In genomic region chr15:82956721-82957120, GRCm38 (mm10) we compare ENCODE assay signal across 23 mouse cellular contexts. TPM values are rescaled to one million over a fixed set of nuclear protein-coding genes. Genes with fewer than 3 reads are reported as not detected.
A peak's percentile ranks its signal among the peaks of the same experiment; 100 is the strongest.
DNase-seq lines count a peak whose midpoint lies in the region; ATAC-seq lines count a peak whose summit lies in the region.
"Had no signal": no experiment of that assay in that cellular context is flagged by ENCODE, and none has a peak within 500 bp of the region (broad histone marks: within the 10 kb centered on the region; RNA-seq: fewer than 3 reads in every experiment).

No protein-coding gene starts in this region.

- no peaks in the 10 kb centered on the region for H3K9me3 ChIP-seq in heart, embryonic 12.5 days (replicated peaks)
- no peaks in the 10 kb centered on the region for H3K9me3 ChIP-seq in megakaryocyte, embryonic 14.5 days
- no peaks in the 10 kb centered on the region for H3K9me3 ChIP-seq in limb, embryonic 12.5 days
- H3K9me3 ChIP-seq: embryonic facial prominence, embryonic 13.5 days; kidney, embryonic 15.5 days; midbrain, embryonic 10.5 days had no signal

- no peak overlapping the region for H3K4me3 ChIP-seq in heart, embryonic 12.5 days
- H3K4me3 ChIP-seq in megakaryocyte, embryonic 14.5 days (replicated peaks) = peak overlapping the region; percentile 1
- H3K4me3 ChIP-seq in limb, embryonic 12.5 days (replicated peaks) = no peak overlapping the region
- H3K4me3 ChIP-seq: embryonic facial prominence, embryonic 13.5 days; gastrocnemius, adult 2 months; kidney, embryonic 15.5 days; midbrain, embryonic 10.5 days had no signal

- 39% methylated on average over 4 of the region's 4 CpGs for WGBS in heart, embryonic 12.5 days
- WGBS in limb, embryonic 12.5 days = 59% methylated on average over 4 of the region's 4 CpGs

- DNase-seq in heart, adult 11 months = no peak
- DNase-seq in MEL-GATA-1-ER (ENCODE audit: extremely low read depth, low read depth) = peak; percentile 47
- no peak for DNase-seq in kidney, postnatal 36 days
- DNase-seq: adrenal gland, adult 8-10 months; B cell, adult 2 months; cerebellum, adult 8-10 months; gastrocnemius, adult 2 months; heart, postnatal 4 days; lung, adult 18-20 months; lung, postnatal 14 days; right cerebral cortex, postnatal 14 days; spleen, adult 18-20 months; thymus, adult 2 months had no signal

- H3K27ac ChIP-seq in heart, embryonic 12.5 days (ENCODE audit: poor library complexity, severe bottlenecking) = peak overlapping the region; percentile 22; the same call in 1 of the 2 replicates
- no peak overlapping the region for H3K27ac ChIP-seq in limb, embryonic 12.5 days
- H3K27ac ChIP-seq: gastrocnemius, adult 2 months; hindbrain, postnatal 0 days; kidney, embryonic 15.5 days; midbrain, embryonic 10.5 days had no signal

- H3K36me3 ChIP-seq in heart, embryonic 12.5 days = no peaks in the 10 kb centered on the region
- no peaks in the 10 kb centered on the region for H3K36me3 ChIP-seq in megakaryocyte, embryonic 14.5 days (replicated peaks; ENCODE audit: low read length)
- peaks cover 14% of the 10 kb centered on the region for H3K36me3 ChIP-seq in limb, embryonic 12.5 days
- H3K36me3 ChIP-seq: kidney, embryonic 15.5 days; midbrain, embryonic 10.5 days had no signal

- no peak for ATAC-seq in heart, embryonic 12.5 days (ENCODE audit: insufficient number of reproducible peaks, low FRiP score)
- no peak for ATAC-seq in megakaryocyte, adult 5-6 weeks (ENCODE audit: poor library complexity, severe bottlenecking)
- no peak for ATAC-seq in limb, embryonic 12.5 days (ENCODE audit: insufficient number of reproducible peaks, insufficient read depth, low FRiP score, low TSS enrichment, low read depth)
- ATAC-seq: intestine, postnatal 0 days; Patski had no signal

- H3K9ac ChIP-seq in heart, embryonic 12.5 days = peak overlapping the region; percentile 56; the same call in 1 of the 2 replicates
- 0 out of 2 replicates have a peak overlapping the region, but pooled peaks have one; percentile 27 for H3K9ac ChIP-seq in limb, embryonic 12.5 days (replicated peaks)
- H3K9ac ChIP-seq: kidney, embryonic 15.5 days had no signal

- peaks cover 81% of the 10 kb centered on the region for H3K4me1 ChIP-seq in heart, embryonic 12.5 days (replicated peaks)
- peaks cover 79% of the 10 kb centered on the region for H3K4me1 ChIP-seq in megakaryocyte, embryonic 14.5 days
- peaks cover 79% of the 10 kb centered on the region for H3K4me1 ChIP-seq in limb, embryonic 12.5 days (replicated peaks)

- H3K4me2 ChIP-seq in heart, embryonic 12.5 days = no peak overlapping the region
- H3K4me2 ChIP-seq in limb, embryonic 12.5 days = no peak overlapping the region
- H3K4me2 ChIP-seq: embryonic facial prominence, embryonic 13.5 days; kidney, embryonic 15.5 days had no signal

- peaks cover 81% of the 10 kb centered on the region for H3K27me3 ChIP-seq in heart, embryonic 12.5 days (replicated peaks)
- H3K27me3 ChIP-seq in megakaryocyte, embryonic 14.5 days (replicated peaks) = peaks cover 100% of the 10 kb centered on the region
- H3K27me3 ChIP-seq in limb, embryonic 12.5 days = peaks cover 76% of the 10 kb centered on the region

RNA-seq across cellular contexts. Expression of gene Tcf20, which starts 31.0 kb away (rescaled TPM):
- 5.4 and 6.4 TPM in 2 replicates for polyA plus RNA-seq in heart, embryonic 12.5 days (2016; fragmentation: Nextera tagmentation; extraction: Ambion mirVana)
- polyA plus RNA-seq in megakaryocyte, embryonic 14.5 days (2012; ENCODE audit: insufficient read depth, low replicate concordance) = 4.5 and 7.5 TPM in 2 replicates
- 40.7 and 46.5 TPM in 2 replicates for total RNA-seq in megakaryocyte, adult 5-6 weeks (2015)
- total RNA-seq in megakaryocyte, adult 5-6 weeks (2017) = 75.9 and 85.2 TPM in 2 replicates
- 12.1 and 13.6 TPM in 2 replicates for polyA plus RNA-seq in limb, embryonic 12.5 days (2016; fragmentation: Nextera tagmentation; extraction: Ambion mirVana)
